Mouse (Mus musculus): ENCODE data around the gene Dlec1.

Gene Dlec1

GRCm38 (mm10) chr9:119089437-119089836, 12.8 kb upstream of the Dlec1 start:
- in situ Hi-C loops (cut with MboI, MseI): no loop called here

GRCm38 (mm10) chr9:119090462-119090861, 11.8 kb upstream of the Dlec1 start:
- in situ Hi-C loops (cut with MboI, MseI): no loop called here

- in situ Hi-C loops (cut with MboI, MseI): no loop called here
These were observed 10.5 kb upstream of the Dlec1 start for GRCm38 (mm10) chr9:119091581-119092310.

GRCm38 (mm10) chr9:119092473-119093418, 9.5 kb upstream of the Dlec1 start:
- in situ Hi-C loops (cut with MboI, MseI): no loop called here

GRCm38 (mm10) chr9:119093419-119094295, 8.6 kb upstream of the Dlec1 start, which contains the start of gene Plcd1:
Gene Plcd1 (minus strand): TSS chr9:119093502.
- in situ Hi-C loops (cut with MboI, MseI): no loop called here

- in situ Hi-C loops (cut with MboI, MseI): no loop called here
These were observed 7.7 kb upstream of the Dlec1 start for GRCm38 (mm10) chr9:119094462-119095109.

GRCm38 (mm10) chr9:119100177-119100898, 1.9 kb upstream of the Dlec1 start:
- in situ Hi-C loops (cut with MboI, MseI): no loop called here

GRCm38 (mm10) chr9:119102783-119103113, 470 bp downstream of the Dlec1 start:
- in situ Hi-C loops (cut with MboI, MseI): no loop called here

GRCm38 (mm10) chr9:119107566-119107965, 5.3 kb downstream of the Dlec1 start:
- in situ Hi-C loops (cut with MboI, MseI): no loop called here

GRCm38 (mm10) chr9:119109685-119110353, 7.5 kb downstream of the Dlec1 start:
- in situ Hi-C loops (cut with MboI, MseI): no loop called here

- in situ Hi-C loops (cut with MboI, MseI): no loop called here
These were observed 8.4 kb downstream of the Dlec1 start for GRCm38 (mm10) chr9:119110640-119111039.

GRCm38 (mm10) chr9:119114911-119115310, 12.6 kb downstream of the Dlec1 start:
- in situ Hi-C loops (cut with MboI, MseI): no loop called here

GRCm38 (mm10) chr9:119119409-119120167, 17.3 kb downstream of the Dlec1 start:
- in situ Hi-C loops (cut with MboI, MseI): no loop called here

- in situ Hi-C loops (cut with MboI, MseI): no loop called here
These were observed 17.9 kb downstream of the Dlec1 start for GRCm38 (mm10) chr9:119120168-119120560.

GRCm38 (mm10) chr9:119122596-119123369, 20.5 kb downstream of the Dlec1 start:
- in situ Hi-C loops (cut with MboI, MseI): no loop called here

GRCm38 (mm10) chr9:119128436-119129181, 26.3 kb downstream of the Dlec1 start:
- in situ Hi-C loops (cut with MboI, MseI): no loop called here

GRCm38 (mm10) chr9:119130692-119131091, 28.4 kb downstream of the Dlec1 start:
- in situ Hi-C loops (cut with MboI, MseI): loop anchor here (5.0 kb wide), 1 partner anchor 52 kb away; no protein-coding TSS in a partner anchor

GRCm38 (mm10) chr9:119138836-119139235, 36.6 kb downstream of the Dlec1 start:
- in situ Hi-C loops (cut with MboI, MseI): no loop called here

Measured in regulatory T cell (primary cell).